Mouse (Mus musculus): Measurements from ENCODE around the gene Pde9a.

The Pde9a gene

GRCm38 (mm10) chr17:31468496-31468895, 82.5 kb downstream of the Pde9a start:
- DNase-seq (ENCODE audit: low read depth) = no peak

- DNase-seq (ENCODE audit: low read depth) = no peak
These were observed 84.9 kb downstream of the Pde9a start for GRCm38 (mm10) chr17:31470766-31471418.

GRCm38 (mm10) chr17:31474388-31474787, 88.4 kb downstream of the Pde9a start:
- no peak for DNase-seq (ENCODE audit: low read depth)

- no peak for DNase-seq (ENCODE audit: low read depth)
These were observed 92.6 kb downstream of the Pde9a start for GRCm38 (mm10) chr17:31478606-31479005.

GRCm38 (mm10) chr17:31479108-31479844, 93.3 kb downstream of the Pde9a start:
- DNase-seq (ENCODE audit: low read depth) = no peak

- DNase-seq (ENCODE audit: low read depth) = no peak
These were observed 100.7 kb downstream of the Pde9a start for GRCm38 (mm10) chr17:31486616-31487198.

GRCm38 (mm10) chr17:31487433-31488060, 101.5 kb downstream of the Pde9a start:
- DNase-seq (ENCODE audit: low read depth) = no peak

- no peak for DNase-seq (ENCODE audit: low read depth)
These were observed 105.3 kb downstream of the Pde9a start for GRCm38 (mm10) chr17:31491355-31491754.

- peak; percentile 85 for DNase-seq (ENCODE audit: low read depth)
These were observed 106.4 kb downstream of the Pde9a start for GRCm38 (mm10) chr17:31492416-31492815.

- no peak for DNase-seq (ENCODE audit: low read depth)
These were observed 109.0 kb downstream of the Pde9a start for GRCm38 (mm10) chr17:31494989-31495388.

GRCm38 (mm10) chr17:31497726-31498125, 111.7 kb downstream of the Pde9a start:
- DNase-seq (ENCODE audit: low read depth) = no peak

- DNase-seq (ENCODE audit: low read depth) = no peak
These were observed 113.7 kb downstream of the Pde9a start for GRCm38 (mm10) chr17:31499725-31500124.

- DNase-seq (ENCODE audit: low read depth) = no peak
These were observed 114.4 kb downstream of the Pde9a start for GRCm38 (mm10) chr17:31500416-31500815.

- DNase-seq (ENCODE audit: low read depth) = no peak
These were observed 114.9 kb downstream of the Pde9a start for GRCm38 (mm10) chr17:31500908-31501307.

- DNase-seq (ENCODE audit: low read depth) = no peak
These were observed 116.4 kb downstream of the Pde9a start for GRCm38 (mm10) chr17:31502261-31502927.

GRCm38 (mm10) chr17:31503337-31503736, 117.3 kb downstream of the Pde9a start:
- DNase-seq (ENCODE audit: low read depth) = no peak

- DNase-seq (ENCODE audit: low read depth) = no peak
These were observed 117.9 kb downstream of the Pde9a start for GRCm38 (mm10) chr17:31503936-31504335.

- no peak for DNase-seq (ENCODE audit: low read depth)
These were observed 119.0 kb downstream of the Pde9a start for GRCm38 (mm10) chr17:31505013-31505412.

GRCm38 (mm10) chr17:31506282-31506681, 120.3 kb downstream of the Pde9a start:
- no peak for DNase-seq (ENCODE audit: low read depth)

- no peak for DNase-seq (ENCODE audit: low read depth)
These were observed 124.9 kb downstream of the Pde9a start for GRCm38 (mm10) chr17:31510944-31511343.

- DNase-seq (ENCODE audit: low read depth) = peak; percentile 94
These were observed 125.9 kb downstream of the Pde9a start for GRCm38 (mm10) chr17:31511792-31512495.

GRCm38 (mm10) chr17:31512593-31512992, 126.6 kb downstream of the Pde9a start:
- DNase-seq (ENCODE audit: low read depth) = no peak

Data from naive thymus-derived CD4-positive, alpha-beta T cell, adult 2 months (primary cell).